Mouse (Mus musculus): Measurements from ENCODE around the gene Sult2a6. TPM values are rescaled to one million over a fixed set of nuclear protein-coding genes. Genes with fewer than 3 reads are reported as not detected.

The Sult2a6 gene
- not detected in 2 replicates for polyA plus RNA-seq (2016; fragmentation: Nextera tagmentation; extraction: Ambion mirVana)

GRCm38 (mm10) chr7:14254770-14255169, at the start of gene Sult2a6:
Sult2a6 (minus strand) TSS chr7:14254870.
- Histone ChIP-seq H3K4me2 (replicated peaks) (no peak within 1 kb of the TSS), H3K36me3 (no peaks in the 10 kb centered on the region), H3K9ac (no peak within 1 kb of the TSS), H3K9me3 (replicated peaks) (peaks cover 2% of the 10 kb centered on the region; the same call in 1 of the 2 replicates), H3K4me1 (no peaks in the 10 kb centered on the region), H3K4me3 (no peak within 1 kb of the TSS), H3K27me3 (no peaks in the 10 kb centered on the region), H3K27ac (no peak within 1 kb of the TSS)
- ATAC-seq (ENCODE audit: low FRiP score): no peak
- 86% methylated on average over 2 of the region's 2 CpGs for WGBS

- no peaks in the 10 kb centered on the region for H3K27me3 ChIP-seq
- H3K9ac ChIP-seq: no peak overlapping the region
- H3K36me3 ChIP-seq: no peaks in the 10 kb centered on the region
- H3K4me3 ChIP-seq: no peak overlapping the region
- no peaks in the 10 kb centered on the region for H3K4me1 ChIP-seq
- H3K27ac ChIP-seq: no peak overlapping the region
- ATAC-seq (ENCODE audit: low FRiP score): no peak
- H3K4me2 ChIP-seq (replicated peaks): no peak overlapping the region
- H3K9me3 ChIP-seq (replicated peaks): peaks cover 4% of the 10 kb centered on the region; the same call in 1 of the 2 replicates
Observed at GRCm38 (mm10) chr7:14215231-14215630, 39.4 kb downstream of the Sult2a6 start.

- Histone ChIP-seq H3K4me1 (no peaks in the 10 kb centered on the region), H3K36me3 (no peaks in the 10 kb centered on the region), H3K4me2 (replicated peaks) (no peak overlapping the region), H3K9ac (no peak overlapping the region), H3K4me3 (no peak overlapping the region), H3K9me3 (replicated peaks) (0 out of 2 replicates have a peak, but pooled peaks cover 16% of the 10 kb centered on the region), H3K27me3 (no peaks in the 10 kb centered on the region), H3K27ac (no peak overlapping the region)
- ATAC-seq (ENCODE audit: low FRiP score): no peak
- 71% methylated on average over 2 of the region's 2 CpGs for WGBS
Observed at GRCm38 (mm10) chr7:14203417-14203816, 51.3 kb downstream of the Sult2a6 start.

GRCm38 (mm10) chr7:14202487-14202886, 52.2 kb downstream of the Sult2a6 start:
- Histone ChIP-seq H3K27ac (no peak overlapping the region), H3K27me3 (no peaks in the 10 kb centered on the region), H3K4me2 (replicated peaks) (no peak overlapping the region), H3K4me3 (no peak overlapping the region), H3K9me3 (replicated peaks) (0 out of 2 replicates have a peak, but pooled peaks cover 13% of the 10 kb centered on the region), H3K36me3 (no peaks in the 10 kb centered on the region), H3K4me1 (no peaks in the 10 kb centered on the region), H3K9ac (no peak overlapping the region)
- no peak for ATAC-seq (ENCODE audit: low FRiP score)

Other genes starting within 250 kb of the Sult2a6 start
- not detected in 2 replicates for gene Sult2a3, start 131.8 kb downstream of the Sult2a6 start, polyA plus RNA-seq (2016; fragmentation: Nextera tagmentation; extraction: Ambion mirVana)
- gene Obox8, start 78.7 kb upstream of the Sult2a6 start, polyA plus RNA-seq (2016; fragmentation: Nextera tagmentation; extraction: Ambion mirVana): not detected in 2 replicates
- not detected in 2 replicates for gene Sult2a8, start 191.9 kb upstream of the Sult2a6 start, polyA plus RNA-seq (2016; fragmentation: Nextera tagmentation; extraction: Ambion mirVana)
- not detected in 2 replicates for gene Sult2a7, start 239.4 kb upstream of the Sult2a6 start, polyA plus RNA-seq (2016; fragmentation: Nextera tagmentation; extraction: Ambion mirVana)